Mouse (Mus musculus) gastrocnemius, postnatal 4 days (tissue): ENCODE results near the gene Best3. TPM values are rescaled to one million over a fixed set of nuclear protein-coding genes. Genes with fewer than 3 reads are reported as not detected.

Experiments used
- DNase-seq, 2 experiments: peaks; one replicate each; pipeline ENCODE4 v3.0.0; 2021 to 2022; ENCODE audit warnings: low spot score in 2 of 2, mixed read lengths in 2 of 2
- long read RNA-seq, 2 experiments: library from polyadenylated mRNA; stranded (forward); transcript quantifications; one replicate each; pipeline ENCODE4 v2.0.0; 2021
- total RNA-seq, 2 experiments: library from RNA; stranded (reverse); gene quantifications; 2 replicates each; pipeline ENCODE4 v1.2.3; 2021

Gene Best3
- total RNA-seq = 10 to 100 TPM; 10.9 to 12.7 TPM
- long read RNA-seq, experiment 1 = 0 reads
- long read RNA-seq, experiment 2, partial matches to known transcripts = 0 of 2 reads
- long read RNA-seq, experiment 2, other reads (novel, unspliced or antisense) = 2 of 2 reads

DNA sequence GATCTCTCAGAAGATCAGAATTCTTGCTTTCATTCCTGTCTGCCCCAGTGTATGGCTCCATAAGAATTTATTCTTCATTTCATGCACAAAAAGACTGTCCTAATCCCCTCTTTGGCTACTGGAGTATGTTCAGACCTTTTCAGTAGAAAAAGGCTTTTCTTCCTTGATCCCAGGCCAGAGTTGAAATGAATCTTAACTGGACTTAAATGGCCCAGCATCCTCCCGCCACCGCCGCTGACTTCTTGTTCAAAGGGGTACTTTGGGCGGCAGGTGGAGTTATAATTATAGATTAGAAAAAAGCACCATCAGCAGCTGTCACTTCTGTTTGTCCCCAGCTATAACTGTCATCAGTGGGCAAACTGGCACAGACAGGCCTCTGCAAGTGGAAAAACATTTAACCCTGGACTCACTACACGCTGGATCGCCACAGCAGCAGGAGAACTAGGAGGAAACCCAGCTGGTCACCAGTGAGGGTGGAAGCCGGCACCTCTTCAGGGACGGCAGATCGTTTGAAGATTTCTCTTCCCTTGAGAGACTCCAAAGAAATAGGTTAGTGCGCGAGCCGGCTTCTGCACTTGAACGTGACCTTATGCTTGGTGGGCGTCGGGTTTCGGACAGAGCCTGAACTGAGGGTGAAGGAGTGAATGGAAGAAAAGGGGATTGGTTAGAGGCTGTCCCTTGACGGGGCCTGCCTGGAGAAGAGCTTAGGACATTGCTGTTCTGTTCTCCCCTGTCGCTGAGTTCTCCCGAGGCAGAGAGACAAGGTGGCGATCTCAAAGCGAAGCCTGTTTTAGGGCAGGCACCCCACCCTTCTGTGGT is at the start of gene Best3:
Best3 (plus strand) TSS at position 51 of the 819 bp plus-strand sequence.
- DNase-seq = no peak

- DNase-seq = no peak
Observed at GRCm38 (mm10) chr10:116943025-116943424, 43.1 kb upstream of the Best3 start.

- no peak for DNase-seq
Observed at GRCm38 (mm10) chr10:116944144-116944543, 42.0 kb upstream of the Best3 start.

DNA sequence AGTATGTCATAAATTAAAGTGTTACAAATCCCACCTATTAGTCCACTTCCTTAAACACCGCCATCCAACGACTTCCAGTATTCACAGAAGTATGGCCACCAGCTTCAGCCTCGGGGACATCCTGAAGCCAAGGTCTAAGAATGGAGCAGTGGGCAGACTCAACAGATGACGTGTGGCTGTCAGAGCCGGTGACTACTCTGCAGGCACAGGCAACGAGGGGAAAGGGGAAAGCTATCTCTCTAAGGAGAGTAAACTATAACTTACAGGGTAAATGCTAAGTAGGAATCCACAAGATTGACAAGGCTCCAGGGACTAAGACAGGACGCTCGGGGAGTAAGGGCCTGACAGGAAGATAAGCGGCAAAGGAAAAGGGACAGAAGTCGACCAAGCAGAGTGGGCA is 41.2 kb upstream of the Best3 start:
- DNase-seq = no peak

DNA sequence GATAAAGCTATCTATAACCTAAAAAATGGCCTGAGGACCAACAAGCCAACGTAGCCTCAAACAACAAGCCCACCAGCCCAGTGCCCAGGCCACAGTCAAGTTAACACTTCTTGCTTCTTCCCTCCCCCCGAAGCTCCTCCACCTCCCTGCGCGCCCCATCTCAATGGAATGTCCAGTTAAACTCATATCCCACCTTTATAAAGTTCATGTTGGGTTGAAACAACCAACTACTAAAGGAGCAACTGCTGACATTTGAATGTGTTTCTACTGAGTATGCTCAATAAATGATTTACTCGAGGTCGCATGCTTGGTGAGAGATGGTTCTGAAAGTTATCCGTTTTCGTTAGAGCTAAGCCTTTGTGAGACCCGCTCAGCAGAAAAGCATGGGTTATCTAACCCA is 37.7 kb upstream of the Best3 start:
- no peak for DNase-seq

DNA sequence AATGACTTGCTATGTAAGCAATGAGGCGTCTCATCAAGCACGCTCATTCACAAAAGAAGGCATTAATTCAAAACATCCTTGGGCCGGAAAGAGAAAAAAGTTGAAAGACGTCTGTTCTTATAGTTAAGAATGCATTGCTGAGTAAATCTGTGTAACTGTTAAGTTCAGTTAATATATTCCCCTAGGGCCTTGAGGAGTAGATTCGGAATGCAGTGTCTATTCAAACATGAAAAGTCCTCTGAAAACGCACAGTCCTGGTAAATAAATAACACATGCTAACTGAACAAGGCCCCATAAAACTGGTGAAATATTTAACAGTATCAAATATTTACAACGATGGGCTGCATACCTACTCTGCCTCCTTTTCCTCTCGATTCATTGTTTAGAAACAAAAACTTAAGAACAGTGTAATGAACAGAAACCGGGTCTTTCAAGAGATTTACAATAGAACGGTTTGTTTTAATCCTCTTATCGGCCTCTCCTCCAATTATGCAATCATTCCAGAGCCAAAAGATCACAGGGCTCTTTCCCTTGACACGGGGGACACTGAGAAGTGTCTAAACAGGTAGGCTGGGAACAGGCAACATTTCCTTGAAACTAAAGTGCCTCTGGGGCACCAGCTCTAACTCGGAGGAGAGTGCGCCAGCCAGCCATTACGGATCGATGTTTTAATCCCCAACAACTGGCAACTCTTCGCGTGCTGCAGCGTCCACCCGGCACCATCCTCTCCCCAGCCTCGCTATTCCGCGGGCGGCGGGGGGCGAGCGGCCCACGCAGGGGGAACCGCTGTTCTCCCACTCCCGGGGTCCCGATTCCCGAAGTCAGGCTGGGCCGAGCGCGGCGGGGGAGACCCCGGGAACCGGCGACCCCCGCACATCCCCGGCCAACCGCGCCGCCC is 36.8 kb upstream of the Best3 start:
- DNase-seq = peak; percentile 33

DNA sequence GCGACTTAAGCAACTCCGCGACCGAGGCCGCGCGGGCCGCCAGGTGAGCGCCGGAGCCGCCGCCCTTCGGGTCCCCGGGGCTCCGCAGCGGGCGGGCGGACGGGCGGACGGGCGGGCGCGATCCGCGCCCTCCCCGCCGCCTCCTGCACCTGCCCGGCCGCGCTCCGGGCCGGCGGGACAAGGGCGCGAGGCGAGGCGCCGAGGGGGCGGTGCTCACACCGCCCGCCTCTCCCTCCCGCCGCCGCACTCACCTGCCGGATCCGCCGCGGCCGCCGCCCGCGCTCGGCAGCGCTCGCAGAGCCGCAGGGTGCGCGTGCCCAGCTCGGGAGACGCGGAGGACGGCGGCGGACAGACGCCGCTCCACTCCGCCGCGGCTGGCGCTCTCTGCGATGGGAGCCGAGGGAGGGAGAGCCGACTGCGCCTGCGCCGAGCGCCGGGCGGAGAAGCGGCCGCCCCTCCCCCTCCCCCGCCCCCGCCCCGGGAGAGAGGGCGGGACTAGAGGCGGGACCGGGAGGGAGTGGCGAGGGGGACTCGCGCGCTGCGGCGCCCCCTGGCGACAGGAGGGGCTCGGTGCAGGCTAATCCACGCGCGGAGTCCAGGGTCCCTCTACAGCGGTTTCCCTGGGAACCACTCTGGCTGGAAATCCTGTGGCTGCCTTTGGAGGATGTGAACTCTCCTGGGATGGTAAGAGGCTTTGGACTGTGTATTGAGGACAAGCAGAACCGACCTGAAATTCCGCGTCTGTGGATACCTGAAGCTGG is 35.9 kb upstream of the Best3 start, which contains the start of gene Rab3ip:
Rab3ip (minus strand) TSS at position 761 of the 761 bp plus-strand sequence.
- DNase-seq = peak; percentile 87 to 91

DNA sequence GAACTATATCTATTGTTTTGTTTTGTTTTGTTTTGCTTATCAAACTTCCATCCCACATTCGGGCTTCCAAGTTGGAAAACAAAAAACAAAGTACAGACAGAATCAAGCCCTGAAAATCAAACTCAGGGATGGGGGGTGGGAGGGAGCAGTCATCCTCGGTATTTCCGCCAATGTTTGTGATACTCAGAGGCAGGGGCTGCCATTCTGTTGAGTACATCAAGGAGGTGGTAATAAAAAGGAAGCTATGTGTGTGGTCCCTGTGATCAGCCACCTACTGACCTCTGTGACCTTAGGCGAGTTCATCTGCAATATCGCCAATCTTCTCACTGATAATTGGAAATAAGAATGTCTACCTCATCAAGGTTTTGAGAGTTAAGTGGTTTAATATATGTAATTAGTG is 35.2 kb upstream of the Best3 start:
- no peak for DNase-seq

DNA sequence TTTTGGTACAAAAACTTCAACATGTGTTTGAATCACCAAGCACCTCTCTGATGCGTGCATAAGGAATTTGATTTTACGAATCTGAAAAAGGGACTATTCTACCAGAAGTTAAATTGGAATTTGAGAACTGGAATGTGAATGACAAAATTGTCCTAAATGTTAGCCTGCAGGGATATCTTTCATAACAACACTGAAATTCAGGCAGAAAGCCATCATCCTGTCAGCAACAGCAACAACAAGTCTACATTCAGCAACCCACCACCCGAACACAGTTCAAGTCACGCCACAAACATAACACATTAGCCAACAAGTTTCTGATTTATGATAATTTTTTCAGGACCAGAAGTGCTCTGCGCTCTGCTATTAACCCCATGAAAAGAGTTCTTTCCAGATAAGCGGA is 30.9 kb upstream of the Best3 start:
- no peak for DNase-seq

- no peak for DNase-seq
Observed at GRCm38 (mm10) chr10:116956483-116957158, 29.5 kb upstream of the Best3 start.

DNA sequence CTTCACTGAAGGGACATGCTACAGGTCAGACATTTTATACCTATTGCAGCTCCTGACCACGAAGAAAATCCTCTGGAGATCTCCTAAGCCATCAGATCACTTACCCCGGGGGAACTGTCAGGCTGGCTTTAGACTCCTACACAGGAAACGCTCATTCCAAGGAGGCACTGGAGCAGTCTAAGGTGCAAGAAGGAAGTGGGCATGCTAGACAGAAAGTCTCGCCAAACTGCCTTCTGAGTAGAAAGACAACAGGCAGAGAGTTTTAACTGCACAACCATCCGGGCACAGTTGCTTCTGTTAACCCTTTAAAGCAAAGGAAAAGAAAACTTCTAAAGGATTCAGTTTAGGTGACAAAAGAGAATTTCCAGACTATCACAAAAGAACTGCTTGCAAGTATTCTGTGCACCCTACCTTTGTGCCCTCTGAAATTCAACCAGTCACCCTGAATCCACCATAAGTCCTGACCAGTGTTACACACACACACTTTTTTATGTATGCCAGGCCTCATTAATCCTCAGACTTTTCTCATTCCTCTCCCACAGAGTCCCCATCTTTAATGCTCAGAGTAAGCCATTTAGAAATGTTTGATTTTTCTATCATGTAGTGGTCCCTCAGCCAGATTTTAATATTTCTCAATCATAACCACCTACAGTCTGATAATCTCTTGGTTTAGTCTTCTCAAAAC is 28.1 kb upstream of the Best3 start:
- DNase-seq = no peak

DNA sequence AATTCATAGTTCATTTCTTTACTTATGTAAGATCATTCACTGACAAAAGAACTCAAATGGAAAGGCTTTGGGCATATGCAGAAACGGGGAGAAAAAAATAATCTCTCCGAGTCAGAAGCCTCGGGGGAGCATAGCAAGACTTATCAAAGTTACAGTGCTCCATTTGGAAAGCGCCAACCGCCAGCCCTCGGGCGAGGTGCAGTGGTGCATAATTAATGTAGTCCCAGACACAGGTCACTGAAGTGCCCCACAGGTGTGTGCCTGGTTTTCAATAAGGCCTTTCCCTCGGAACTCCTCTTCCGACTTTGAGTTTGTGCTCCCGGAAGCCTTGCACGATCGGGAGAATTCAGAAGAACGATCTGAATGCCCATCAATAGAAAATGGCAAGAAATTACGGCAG is 24.0 kb upstream of the Best3 start:
- no peak for DNase-seq

DNA sequence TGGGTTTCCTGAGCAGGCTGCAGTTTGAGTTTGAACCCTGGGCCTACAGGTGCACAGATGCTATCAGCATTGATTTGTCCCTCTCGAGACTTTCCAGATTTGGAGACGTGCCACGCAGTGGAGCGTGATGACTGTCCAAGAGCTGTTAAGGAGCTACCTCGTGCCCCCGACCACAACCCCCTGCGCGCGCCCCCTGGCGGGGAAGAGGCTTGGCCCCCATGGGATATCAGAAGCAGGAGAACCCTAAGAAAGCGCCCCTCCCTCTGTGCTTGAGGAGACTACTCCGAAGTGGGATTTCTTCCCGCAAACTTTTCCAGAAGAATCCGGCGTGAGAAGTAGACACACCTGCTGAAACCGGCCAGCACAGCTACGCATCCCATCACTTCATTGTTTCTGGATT is 23.3 kb upstream of the Best3 start:
- DNase-seq = no peak

DNA sequence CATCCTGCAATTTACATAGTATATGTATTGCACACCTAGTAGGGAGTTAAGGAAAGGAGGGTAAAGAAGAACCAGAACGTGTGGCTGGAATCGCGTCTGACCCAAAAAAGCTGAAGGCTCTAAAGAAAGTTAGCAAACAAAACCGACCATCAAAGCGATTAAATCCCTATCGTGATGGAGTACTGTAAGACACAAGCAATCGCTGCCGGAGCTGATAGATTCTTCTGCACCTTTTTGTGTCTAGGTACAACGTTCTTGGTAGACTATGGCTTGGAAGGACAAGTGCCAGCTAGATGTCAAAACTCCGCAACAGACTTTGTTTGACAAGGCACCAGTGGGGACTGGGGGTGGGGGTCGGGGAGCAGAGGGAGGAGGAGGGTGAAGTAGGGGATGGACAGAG is 22.0 kb upstream of the Best3 start:
- no peak for DNase-seq

DNA sequence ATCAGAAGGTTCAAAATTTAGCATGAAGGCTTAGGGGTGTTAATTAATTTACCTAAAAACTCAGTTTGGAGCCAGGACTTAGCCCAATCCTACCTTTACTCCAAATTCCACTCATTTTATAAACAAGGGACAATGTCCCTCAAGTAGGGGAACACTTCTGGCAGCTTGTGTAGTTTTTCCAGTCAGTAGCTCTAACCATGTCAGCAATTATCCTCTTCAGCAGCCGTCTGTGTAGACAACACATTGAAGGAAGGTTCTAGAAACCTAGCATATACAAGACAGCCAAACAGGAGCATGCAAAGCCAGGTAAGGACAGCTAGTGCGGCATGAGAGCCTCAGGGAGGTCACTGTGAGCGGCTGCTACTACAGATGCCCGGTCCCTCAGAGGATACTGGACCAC is 21.5 kb upstream of the Best3 start:
- DNase-seq = no peak

GRCm38 (mm10) chr10:116965297-116965696 is 20.8 kb upstream of the Best3 start:
- no peak for DNase-seq

DNA sequence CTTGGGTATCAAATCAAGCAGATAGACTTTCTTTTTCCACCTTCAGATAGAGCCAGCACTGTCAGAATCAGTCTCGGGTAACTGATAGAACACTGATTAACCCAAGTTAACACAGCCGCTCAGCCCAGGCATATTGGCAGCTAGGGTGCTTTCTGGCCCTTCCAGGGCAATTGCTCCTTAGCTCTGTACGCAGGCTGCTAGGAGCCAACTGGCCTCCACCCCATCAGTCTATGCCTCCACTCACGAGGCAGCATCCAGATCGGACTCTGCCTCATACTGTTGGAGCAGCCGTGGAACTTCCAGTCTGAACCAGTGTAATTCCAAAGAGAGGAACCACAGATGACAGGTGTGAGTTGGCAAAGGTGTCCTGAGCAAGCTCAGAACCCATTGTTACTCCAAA is 20.0 kb upstream of the Best3 start:
- no peak for DNase-seq

- no peak for DNase-seq
Observed at GRCm38 (mm10) chr10:116968741-116969140, 17.4 kb upstream of the Best3 start.

DNA sequence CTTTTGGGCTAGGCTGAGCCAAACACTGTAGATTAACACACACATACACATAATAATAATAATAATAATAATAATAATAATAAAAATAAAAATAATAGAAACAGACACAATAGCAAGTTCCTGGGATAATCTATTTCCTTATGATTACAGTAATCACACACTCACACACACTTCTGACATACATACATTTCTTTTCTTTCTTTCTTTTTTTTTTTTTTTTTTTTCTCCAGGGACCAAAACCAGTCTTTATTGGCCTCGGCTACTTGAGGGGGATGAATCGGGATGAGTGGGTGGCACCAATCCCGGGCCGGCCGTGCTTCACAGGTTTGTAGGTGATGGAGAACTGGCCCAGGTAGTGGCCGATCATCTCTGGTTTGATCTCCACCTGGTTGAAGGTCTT is 13.6 kb upstream of the Best3 start, which contains the start of gene Gm10271:
Gm10271 (minus strand) TSS at position 101 of the 400 bp plus-strand sequence.
- no peak for DNase-seq

DNA sequence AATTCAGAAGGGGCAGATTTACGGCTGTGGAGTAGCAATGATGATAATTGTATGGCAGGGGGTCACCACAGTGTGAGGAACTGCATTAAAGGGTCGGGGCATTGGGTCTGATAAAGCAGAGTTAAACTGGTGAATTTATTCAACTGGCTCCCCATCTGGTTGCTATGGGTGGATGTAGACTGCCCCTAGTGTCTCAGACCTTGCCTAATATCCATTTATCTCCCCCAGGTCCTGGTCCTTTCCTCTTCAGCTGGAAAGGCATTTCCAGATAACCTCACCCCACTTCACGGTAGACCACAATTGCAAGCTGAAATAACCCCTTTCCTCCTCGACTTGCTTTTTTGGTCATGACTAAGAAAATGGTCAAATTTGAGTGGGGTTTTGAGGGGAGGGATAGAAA is 8.7 kb upstream of the Best3 start:
- DNase-seq = no peak
